Mouse (Mus musculus): Measurements from ENCODE around the gene Plod1. TPM values are rescaled to one million over a fixed set of nuclear protein-coding genes. Genes with fewer than 3 reads are reported as not detected.
A peak's percentile ranks its signal among the peaks of the same experiment; 100 is the strongest.

Gene Plod1
- total and polyA plus RNA-seq, 3 experiments: 7.2 to 20.8 TPM; not detected in 1

DNA sequence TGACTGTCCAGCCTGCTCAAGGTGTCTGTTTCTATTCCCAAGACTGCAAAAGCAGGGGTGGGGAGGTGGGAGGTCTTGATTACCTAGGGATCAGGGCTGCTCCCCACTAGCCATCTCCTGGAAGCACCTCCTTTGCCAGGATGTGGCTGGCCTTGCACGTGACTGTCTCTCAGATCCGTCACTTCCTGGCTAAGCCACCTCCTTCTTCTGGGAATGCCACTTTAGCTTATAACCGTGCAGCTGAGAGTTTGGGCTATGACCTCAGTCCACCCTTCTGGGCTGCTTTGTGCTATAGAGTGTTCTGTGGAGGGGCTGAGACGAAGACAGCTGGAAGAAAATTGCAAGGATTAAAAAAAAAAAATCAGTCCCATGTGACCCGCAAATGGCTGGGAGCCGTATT, 26.2 kb upstream of the Plod1 start:
- no peak for DNase-seq (ENCODE audit: low read depth, low spot score)
- H3K4me1 ChIP-seq (ENCODE audit: control insufficient read depth in 1 of 2, insufficient read depth in 2 of 2, low read length in 2 of 2): peaks cover 0 to 4% of the 10 kb centered on the region in 2 experiments; a peak in 1 of 4 replicates
- H3K27ac ChIP-seq (ENCODE audit: control insufficient read depth, low read depth, low read length): no peak overlapping the region
- H3K27me3 ChIP-seq (ENCODE audit: control insufficient read depth in 1 of 2, insufficient read depth in 2 of 2, low read length in 2 of 2): no peaks in the 10 kb centered on the region; a peak in 1 of 4 replicates
- H3K36me3 ChIP-seq (ENCODE audit: control insufficient read depth in 1 of 2, insufficient read depth in 2 of 2, low read length in 2 of 2): no peaks in the 10 kb centered on the region
- no peaks in the 10 kb centered on the region for H3K9me3 ChIP-seq (replicated peaks; ENCODE audit: insufficient read depth, low read length)
- H3K79me2 ChIP-seq (ENCODE audit: control insufficient read depth, insufficient read depth, low read length, poor library complexity): no peaks in the 10 kb centered on the region
- H3K4me3 ChIP-seq (ENCODE audit: control insufficient read depth in 1 of 2, insufficient read depth in 1 of 2, low read depth in 2 of 2, low read length in 2 of 2): no peak overlapping the region
- no peak overlapping the region for H3K9ac ChIP-seq (ENCODE audit: control insufficient read depth, low read depth, low read length, poor library complexity, severe bottlenecking)
- TF ChIP-seq RAD21 (IDR thresholded peaks at IDR 0.05; ENCODE audit: low read depth, low read length) (no peak), NRF1 (IDR thresholded peaks at IDR 0.05; ENCODE audit: insufficient read depth, low read depth, low read length, poor library complexity, severe bottlenecking) (no peak), USF1 (IDR thresholded peaks at IDR 0.05; ENCODE audit: low read depth, low read length) (no peak)

DNA sequence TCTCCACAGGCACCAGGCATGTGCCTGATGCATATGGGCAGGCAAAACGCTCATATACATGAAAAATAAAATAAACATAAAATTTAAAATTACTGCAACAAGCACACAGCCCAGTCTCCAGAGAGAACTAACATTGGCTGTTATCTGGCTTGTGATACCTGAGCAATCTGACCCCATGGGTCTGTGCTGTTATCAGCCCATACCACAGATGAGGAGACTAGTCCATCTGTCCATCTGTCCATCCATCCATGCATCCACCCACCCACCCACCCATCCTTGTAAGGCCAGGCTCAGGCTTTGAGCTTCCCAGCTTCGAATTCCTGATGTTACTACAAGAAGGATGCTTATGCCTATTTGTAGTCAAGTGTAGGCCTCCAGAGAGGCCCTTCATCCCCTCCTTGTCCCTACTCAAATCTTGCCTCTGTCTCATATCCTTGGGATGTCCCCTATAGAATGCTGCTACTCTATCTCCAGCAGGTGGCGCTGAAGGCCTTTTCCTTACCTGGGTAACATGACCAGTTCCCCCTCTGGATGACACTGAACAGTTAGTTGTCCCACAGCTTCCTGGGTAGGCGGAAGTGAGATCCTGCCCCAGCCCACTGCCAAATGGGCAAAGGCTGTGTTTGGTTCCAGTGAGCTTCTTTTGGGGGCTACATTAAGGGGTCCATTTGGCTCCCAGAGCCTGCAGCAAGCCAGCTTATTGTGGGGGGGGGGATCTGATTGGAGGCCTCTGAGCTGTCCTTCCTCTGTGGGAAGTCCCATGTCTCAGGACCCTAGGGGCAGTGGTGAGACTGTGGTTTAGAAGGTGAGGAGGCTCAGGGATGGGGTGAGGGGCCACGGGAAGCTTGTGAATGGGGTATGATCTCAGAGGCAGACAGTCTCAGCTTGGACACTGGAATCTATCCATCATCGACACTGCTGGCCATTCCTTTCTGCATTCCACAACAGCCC, 23.6 kb upstream of the Plod1 start:
- no peak overlapping the region for H3K27ac ChIP-seq (ENCODE audit: control insufficient read depth, low read depth, low read length)
- TF ChIP-seq GATA1 (IDR thresholded peaks at IDR 0.05; ENCODE audit: low read depth, low read length) (no peak), MYB (IDR thresholded peaks at IDR 0.05; ENCODE audit: low read depth, low read length) (no peak), ETS1 (IDR thresholded peaks at IDR 0.05; ENCODE audit: low read depth, low read length) (no peak), HCFC1 (IDR thresholded peaks at IDR 0.05; ENCODE audit: low read depth, low read length) (peak; percentile 62), POLR2AphosphoS2 (IDR thresholded peaks at IDR 0.05; ENCODE audit: low read length) (no peak), GABPA (IDR thresholded peaks at IDR 0.05; ENCODE audit: low read depth, low read length) (no peak), ELF1 (IDR thresholded peaks at IDR 0.05; ENCODE audit: low read depth, low read length) (peak; percentile 90), KAT2A (conservative IDR thresholded peaks at IDR 0.05; ENCODE audit: low read depth, low read length) (no peak), BHLHE40 (IDR thresholded peaks at IDR 0.05; ENCODE audit: borderline replicate concordance, low read depth, low read length) (no peak), ZC3H11A (IDR thresholded peaks at IDR 0.05; ENCODE audit: low read depth, low read length) (peak; percentile 69), CTCF (IDR thresholded peaks at IDR 0.05 in 2 of 3, conservative IDR thresholded peaks at IDR 0.05 in 1 of 3; ENCODE audit: control insufficient read depth in 1 of 3, insufficient read depth in 1 of 3, low read depth in 2 of 3, low read length in 3 of 3, poor library complexity in 1 of 3, severe bottlenecking in 1 of 3) (peak; percentile 57 to 83 (median 75)), TCF12 (IDR thresholded peaks at IDR 0.05; ENCODE audit: low read depth, low read length) (no peak), SMC3 (IDR thresholded peaks at IDR 0.05; ENCODE audit: low read depth, low read length) (peak; percentile 76), UBTF (IDR thresholded peaks at IDR 0.05; ENCODE audit: borderline replicate concordance, insufficient read depth, low read depth, low read length) (no peak), MYC (IDR thresholded peaks at IDR 0.05; ENCODE audit: low read depth, low read length) (no peak), MXI1 (IDR thresholded peaks at IDR 0.05; ENCODE audit: low read depth, low read length) (no peak), RAD21 (IDR thresholded peaks at IDR 0.05; ENCODE audit: low read depth, low read length) (peak; percentile 83), SIN3A (IDR thresholded peaks at IDR 0.05; ENCODE audit: low read length) (peak; percentile 77), MAX (IDR thresholded peaks at IDR 0.05; ENCODE audit: low read length) (no peak), JUND (IDR thresholded peaks at IDR 0.05; ENCODE audit: low read depth, low read length) (no peak), EP300 (IDR thresholded peaks at IDR 0.05; ENCODE audit: low read depth in 1 of 2, low read length in 2 of 2) (no peak), E2F4 (IDR thresholded peaks at IDR 0.05; ENCODE audit: borderline replicate concordance, low read depth, low read length) (no peak), NRF1 (IDR thresholded peaks at IDR 0.05; ENCODE audit: insufficient read depth, low read depth, low read length, poor library complexity, severe bottlenecking) (no peak), MEF2A (IDR thresholded peaks at IDR 0.05; ENCODE audit: extremely low read depth, insufficient replicate concordance, low read depth, low read length, poor library complexity, severe bottlenecking) (no peak)
- peak; percentile 91 for DNase-seq (ENCODE audit: low read depth, low spot score)
- H3K36me3 ChIP-seq (ENCODE audit: control insufficient read depth in 1 of 2, insufficient read depth in 2 of 2, low read length in 2 of 2): no peaks in the 10 kb centered on the region
- peak overlapping the region; percentile 14; the same call in 1 of the 2 replicates for H3K9ac ChIP-seq (ENCODE audit: control insufficient read depth, low read depth, low read length, poor library complexity, severe bottlenecking)
- peak overlapping the region; percentile 21 to 37; a peak in 2 of 4 replicates for H3K4me3 ChIP-seq (ENCODE audit: control insufficient read depth in 1 of 2, insufficient read depth in 1 of 2, low read depth in 2 of 2, low read length in 2 of 2)
- H3K27me3 ChIP-seq (ENCODE audit: control insufficient read depth in 1 of 2, insufficient read depth in 2 of 2, low read length in 2 of 2): no peaks in the 10 kb centered on the region
- no peaks in the 10 kb centered on the region for H3K79me2 ChIP-seq (ENCODE audit: control insufficient read depth, insufficient read depth, low read length, poor library complexity)
- peaks cover 0 to 4% of the 10 kb centered on the region in 2 experiments; a peak in 1 of 4 replicates for H3K4me1 ChIP-seq (ENCODE audit: control insufficient read depth in 1 of 2, insufficient read depth in 2 of 2, low read length in 2 of 2)
- no peaks in the 10 kb centered on the region for H3K9me3 ChIP-seq (replicated peaks; ENCODE audit: insufficient read depth, low read length)

Data from MEL (cell line).